Mouse (Mus musculus) urinary bladder, postnatal 4 days (tissue): ENCODE data around the gene Hax1.

Source experiments
- DNase-seq, 2 experiments: peaks; one replicate each; pipeline ENCODE4 v3.0.0; 2021 to 2022; ENCODE audit warnings: low spot score in 2 of 2

Hax1 gene

DNA sequence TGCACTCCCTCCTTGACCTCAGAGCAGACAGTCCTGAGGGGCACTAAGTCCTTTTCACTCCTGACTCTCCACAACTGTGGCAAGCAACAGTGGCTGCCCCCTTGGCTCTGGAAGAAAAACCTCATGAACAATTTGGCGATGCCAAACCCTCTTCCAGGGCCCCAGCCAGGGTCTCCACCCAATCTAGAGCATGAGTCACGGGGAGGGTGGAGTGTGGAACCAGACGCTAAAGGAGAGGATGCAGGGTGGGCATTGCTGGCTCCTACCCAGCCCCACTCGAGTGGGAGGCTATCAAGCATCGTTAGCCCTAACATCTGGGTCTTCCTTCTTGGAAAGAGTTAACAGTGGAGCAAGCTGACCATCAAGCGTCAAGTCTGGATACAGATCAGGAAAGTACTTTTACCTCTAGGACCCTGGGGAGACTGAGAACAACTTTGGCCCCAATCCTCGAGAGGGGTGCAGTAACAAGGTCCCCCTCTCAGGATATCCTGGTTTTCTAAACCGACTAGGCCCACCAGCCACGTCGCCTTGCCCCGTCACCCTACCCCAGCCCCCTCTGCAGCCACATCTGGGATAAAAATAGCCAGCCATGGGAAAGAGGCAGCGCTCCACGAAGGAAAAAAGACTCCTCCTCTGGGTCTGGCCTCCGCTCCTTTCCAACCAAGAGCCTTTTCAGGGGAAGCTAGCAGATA, 36.4 kb downstream of the Hax1 start:
- peak in 1 of 2 experiments; percentile 45 for DNase-seq

DNA sequence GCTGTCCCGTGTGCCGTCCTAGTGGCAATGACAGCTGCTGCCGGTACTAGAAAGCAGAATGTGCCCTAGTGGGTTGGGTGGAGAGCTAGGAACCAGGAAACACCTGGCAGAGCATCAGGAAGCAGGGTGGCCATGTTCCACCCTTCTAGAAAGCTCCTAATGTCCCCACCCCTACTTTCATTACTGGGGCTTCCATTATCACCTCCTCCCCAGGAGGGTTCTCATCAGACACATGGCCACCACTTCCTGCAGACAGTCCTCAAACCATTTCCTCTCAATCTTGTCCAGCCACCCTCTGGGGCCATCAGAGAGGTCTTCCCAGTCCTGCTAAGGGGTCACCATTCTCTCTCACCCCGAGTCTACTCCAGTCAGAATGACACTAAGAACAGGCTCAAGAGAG, 37.1 kb downstream of the Hax1 start:
- DNase-seq, result no peak

GRCm38 (mm10) chr3:89960469-89960868, 38.1 kb downstream of the Hax1 start:
- DNase-seq, result peak; percentile 91 to 93

- no peak for DNase-seq
Observed at GRCm38 (mm10) chr3:89959435-89959834, 39.1 kb downstream of the Hax1 start.

DNA sequence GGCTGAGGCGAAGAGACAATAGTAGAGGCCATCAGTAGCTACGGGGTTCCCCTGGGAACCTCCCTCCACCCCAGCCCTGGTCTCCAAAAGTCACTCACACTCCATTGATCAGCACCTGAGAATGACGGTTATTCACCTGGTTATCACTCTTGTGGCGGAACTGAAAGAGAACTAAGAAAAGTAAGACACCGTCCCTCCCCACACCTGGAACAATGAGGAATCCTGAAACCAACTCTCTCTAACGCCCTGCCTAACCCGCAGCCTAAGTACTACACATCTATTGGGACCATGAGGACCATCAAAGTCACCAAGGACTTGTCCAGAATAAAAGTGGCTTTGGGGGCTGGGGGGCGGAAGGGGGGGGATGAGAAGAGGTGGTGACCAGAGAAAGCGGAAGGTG, 40.7 kb downstream of the Hax1 start:
- no peak for DNase-seq

DNA sequence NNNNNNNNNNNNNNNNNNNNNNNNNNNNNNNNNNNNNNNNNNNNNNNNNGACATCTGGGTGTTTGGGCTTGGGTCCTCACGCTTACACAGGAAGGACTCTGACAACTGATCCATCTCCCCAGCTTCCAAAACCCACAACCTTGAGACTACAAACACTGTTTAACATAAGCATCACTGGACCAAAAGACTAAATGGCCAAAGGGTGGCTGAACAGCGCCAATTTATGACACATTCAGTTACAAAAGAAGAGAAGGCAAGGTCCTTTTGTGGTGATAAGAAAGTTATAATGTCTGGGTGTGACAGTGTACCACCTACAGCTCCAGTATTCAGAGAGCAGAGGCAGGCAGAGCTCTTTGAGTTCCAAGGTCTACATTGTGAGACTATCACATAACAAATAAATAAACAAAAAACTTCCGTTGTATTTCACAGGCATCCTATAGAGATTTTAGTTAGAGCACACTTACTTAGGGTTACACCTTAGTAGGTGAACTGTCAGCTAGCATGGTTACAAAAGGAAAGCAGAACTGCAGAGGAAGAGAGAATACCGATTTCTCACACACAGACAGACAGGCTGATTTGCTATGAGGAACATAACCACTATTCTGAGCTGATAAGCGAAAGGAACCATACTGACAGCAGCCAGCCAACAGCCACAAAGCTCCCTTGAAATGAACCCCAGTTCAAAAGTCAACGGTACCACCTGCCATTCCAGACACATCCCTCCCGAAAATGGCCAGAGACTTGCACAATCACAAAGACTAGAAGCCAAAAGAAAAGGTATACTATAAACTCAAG, 42.2 kb downstream of the Hax1 start:
- DNase-seq, result no peak

- DNase-seq, result peak; percentile 61 to 77
Observed at GRCm38 (mm10) chr3:89953420-89953819, 45.2 kb downstream of the Hax1 start.

- no peak for DNase-seq
Observed at GRCm38 (mm10) chr3:89948655-89949054, 49.9 kb downstream of the Hax1 start.

DNA sequence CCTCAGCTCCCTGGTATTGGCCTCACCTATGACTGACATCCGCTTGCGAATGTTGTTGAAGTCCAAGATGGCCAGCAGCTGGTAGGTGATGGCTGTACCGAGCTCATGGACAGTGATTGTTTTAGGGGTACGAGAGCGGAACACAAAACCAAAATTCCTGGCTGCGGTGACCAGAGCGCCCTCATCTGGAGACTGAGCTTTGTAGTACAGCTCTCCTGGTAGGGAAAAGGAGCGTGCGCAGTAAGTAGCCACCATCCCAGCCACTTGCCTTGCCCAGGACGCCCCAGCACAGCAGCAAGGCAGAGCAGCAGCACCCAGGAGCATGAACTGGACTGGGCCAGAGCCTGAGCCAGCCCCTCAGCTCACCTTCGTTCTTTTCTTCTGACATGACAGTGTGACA, 50.6 kb downstream of the Hax1 start:
- DNase-seq, result no peak
